Mouse (Mus musculus) A20 (cell line): Measurements from ENCODE around the gene Ints7.

Experiments
- DNase-seq: peaks from one replicate; pipeline ENCODE4 v3.0.0-alpha.2; 2011; ENCODE audit warnings: low read depth, low spot score

The Ints7 gene

DNA sequence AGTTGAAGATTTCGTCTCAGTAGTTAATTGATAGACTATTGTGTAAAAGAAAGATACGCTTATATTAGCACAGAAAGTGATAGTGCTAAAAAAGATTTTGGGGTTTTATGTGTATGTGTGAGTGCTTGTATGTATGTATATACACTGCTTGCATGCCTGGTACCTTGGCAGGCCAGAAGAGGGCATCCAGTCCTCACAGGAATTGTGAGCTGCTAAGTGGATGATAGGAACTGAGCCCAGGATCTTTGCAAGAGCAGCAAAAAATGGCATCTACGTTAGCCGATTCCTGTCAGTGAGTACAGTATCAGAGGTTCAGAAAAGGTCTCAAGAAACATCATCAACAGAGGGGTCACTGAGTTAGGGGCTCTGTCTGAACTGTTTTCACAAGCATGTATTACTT is 9.0 kb downstream of the Ints7 start:
- DNase-seq, result no peak

GRCm38 (mm10) chr1:191585704-191586103 is 10.3 kb downstream of the Ints7 start:
- peak; percentile 52 for DNase-seq

DNA sequence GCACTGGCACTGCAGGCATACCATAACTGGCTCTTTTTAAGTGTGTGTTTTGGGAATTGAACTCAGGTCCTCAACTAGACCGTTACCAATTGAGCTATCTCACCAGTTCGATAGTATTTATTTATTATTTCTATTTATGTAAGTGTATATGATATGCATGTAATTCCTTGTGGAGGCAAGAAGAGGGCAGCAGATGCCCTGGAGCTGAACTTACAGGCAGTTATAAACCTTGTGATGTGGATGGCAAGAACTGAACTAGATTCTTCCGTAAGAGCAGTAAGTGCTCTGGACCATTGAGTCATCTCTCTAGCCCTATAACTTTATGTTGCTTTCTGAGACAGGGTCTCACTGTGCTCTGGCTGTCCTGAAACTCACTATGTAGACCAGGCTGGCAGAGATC is 11.6 kb downstream of the Ints7 start:
- no peak for DNase-seq

DNA sequence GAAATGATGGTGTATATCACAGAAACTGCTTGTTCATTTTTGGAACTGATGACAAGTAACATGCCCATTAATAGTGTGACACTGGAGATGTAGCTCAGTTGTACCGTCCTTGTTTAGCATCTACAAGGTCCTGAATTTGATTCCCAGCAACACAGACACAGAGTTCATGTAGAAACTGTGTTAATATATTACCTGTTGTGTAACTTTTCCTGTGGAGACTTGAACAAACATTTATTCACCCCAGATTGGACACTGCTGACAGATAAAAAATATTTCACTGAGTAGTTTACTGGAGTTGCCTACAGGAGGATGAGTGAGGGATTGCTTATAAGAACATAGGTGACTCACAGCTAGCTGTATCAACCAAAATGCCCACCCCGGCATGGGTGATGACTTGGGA is 13.3 kb downstream of the Ints7 start:
- DNase-seq, result no peak

DNA sequence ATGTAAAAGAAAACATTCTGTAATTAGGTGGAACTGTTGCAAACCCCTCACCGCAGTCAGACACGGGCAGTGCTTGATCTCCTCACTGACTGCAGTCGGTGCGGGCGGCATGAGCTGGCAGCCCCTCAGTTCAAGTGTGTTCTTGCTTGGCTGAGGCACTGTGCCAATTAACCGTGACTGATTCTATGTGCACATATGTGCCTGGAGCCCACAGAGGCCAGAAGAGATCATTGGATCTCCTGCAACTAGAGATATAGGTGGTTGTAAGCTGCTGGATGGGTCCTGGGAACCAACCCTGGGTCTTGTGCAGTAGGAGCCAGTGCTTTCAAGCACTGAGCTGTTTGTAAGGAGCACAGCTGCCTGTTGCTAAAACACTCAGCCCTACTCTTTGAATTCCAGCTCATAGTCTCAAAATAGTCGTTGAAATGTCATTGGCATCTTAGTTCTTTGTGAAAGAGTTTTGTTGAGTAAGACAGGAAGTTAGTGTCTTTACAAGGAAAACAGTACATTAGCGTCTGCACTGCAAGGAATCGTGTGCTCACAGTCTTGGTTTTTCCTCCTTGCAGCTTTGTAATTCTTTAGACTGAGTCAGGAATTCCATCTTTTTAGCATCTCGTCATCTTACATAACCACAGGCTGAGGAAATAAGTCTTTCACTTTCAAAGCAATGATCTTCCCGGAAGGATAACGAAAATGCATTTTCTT is 16.7 kb downstream of the Ints7 start:
- no peak for DNase-seq

DNA sequence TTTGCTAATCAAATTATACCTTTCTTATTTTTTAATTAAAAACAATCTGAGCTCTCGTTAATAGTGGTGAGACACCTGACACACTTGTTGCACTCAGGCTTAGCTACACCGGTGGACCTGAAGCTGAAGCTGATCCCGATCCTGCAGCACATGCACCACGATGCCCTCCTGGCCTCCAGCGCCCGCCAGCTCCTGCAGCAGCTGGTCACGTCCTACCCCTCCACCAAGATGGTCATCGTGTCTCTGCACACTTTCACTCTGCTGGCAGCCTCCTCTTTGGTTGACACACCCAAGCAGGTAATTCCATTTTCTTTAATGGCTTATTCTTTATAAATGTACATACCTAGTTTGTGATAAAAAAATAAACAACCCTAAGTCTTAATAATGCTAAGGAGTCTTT is 20.6 kb downstream of the Ints7 start:
- no peak for DNase-seq

GRCm38 (mm10) chr1:191599210-191599609 is 23.8 kb downstream of the Ints7 start:
- DNase-seq, result no peak

DNA sequence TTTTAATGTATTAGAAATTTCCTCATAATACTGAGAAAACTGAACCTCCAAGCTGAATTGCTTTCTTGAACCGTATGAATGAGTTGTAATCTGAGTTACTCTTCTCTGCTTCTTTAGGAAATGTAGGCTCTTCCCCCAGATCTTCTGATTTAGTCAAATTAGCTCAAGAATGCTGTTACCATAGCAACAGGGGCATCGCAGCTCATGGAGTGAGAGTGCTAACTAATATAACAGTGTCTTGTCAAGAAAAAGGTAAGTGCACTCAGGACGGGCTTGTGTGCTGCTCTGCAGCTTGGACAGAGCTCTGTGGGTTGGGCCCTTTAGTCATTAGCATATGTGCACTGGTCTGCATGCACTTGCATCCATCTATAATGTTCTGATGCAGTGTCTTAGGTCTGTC is 29.3 kb downstream of the Ints7 start:
- DNase-seq, result no peak

DNA sequence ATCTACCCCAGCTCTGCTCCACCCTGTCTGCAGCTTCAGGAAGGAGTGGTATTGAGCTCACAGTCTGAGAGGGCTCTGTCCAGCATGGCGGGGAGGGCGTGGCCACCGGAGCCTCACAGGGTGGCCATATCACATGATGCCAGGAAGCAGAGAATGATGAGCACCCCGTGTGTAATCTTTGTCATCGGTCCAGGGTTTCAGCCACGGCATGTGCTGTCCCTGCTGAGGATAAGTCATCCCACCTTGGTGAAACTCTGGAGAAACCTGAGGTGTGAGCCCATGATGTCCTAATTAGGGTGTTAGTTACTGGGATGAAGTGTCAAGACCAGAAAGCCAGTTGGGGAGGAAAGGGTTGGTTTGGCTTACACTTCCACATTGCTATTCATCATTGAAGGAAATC is 33.6 kb downstream of the Ints7 start:
- no peak for DNase-seq

GRCm38 (mm10) chr1:191609578-191609977 is 34.1 kb downstream of the Ints7 start:
- DNase-seq, result peak; percentile 41

GRCm38 (mm10) chr1:191610357-191610756 is 34.9 kb downstream of the Ints7 start:
- no peak for DNase-seq

DNA sequence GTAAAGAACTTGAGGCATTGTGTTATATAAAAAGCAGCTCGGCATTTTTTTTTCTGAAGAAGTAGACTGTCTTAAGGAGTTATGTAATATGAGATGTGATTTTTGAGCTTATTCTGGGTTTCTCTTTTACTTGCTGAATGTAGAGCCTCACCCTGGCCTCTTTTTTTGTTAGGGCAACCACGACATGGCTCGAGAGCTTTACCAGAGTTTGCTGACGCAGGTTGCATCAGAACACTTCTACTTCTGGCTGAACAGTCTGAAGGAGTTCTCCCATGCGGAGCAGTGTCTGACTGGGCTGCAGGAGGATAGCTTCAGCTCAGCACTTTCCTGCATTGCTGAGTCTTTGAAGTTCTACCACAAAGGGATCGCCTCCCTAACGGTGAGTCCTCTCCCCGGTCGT is 36.2 kb downstream of the Ints7 start:
- DNase-seq, result no peak

- DNase-seq, result no peak
Observed at GRCm38 (mm10) chr1:191612877-191613276, 37.4 kb downstream of the Ints7 start.

GRCm38 (mm10) chr1:191616245-191616644 is 40.8 kb downstream of the Ints7 start:
- no peak for DNase-seq

DNA sequence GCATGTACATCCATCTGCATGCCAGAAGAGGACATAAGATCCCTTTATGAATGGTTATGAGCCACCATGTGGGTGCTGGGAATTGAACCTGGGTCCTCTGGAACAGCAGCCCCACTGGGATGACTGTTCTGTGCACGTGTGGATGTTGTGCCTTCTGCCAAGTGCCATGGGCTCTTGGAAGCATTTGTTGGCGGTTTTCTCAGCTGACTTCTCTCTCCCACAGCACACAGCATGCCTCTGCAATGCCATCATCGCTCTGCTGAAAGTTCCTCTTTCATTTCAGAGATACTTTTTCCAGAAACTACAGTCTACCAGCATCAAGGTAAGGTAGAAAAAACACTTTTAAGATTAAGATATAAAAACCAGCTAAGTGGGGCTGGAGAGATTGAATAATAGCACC is 42.2 kb downstream of the Ints7 start:
- no peak for DNase-seq

- no peak for DNase-seq
Observed at GRCm38 (mm10) chr1:191618067-191618766, 42.8 kb downstream of the Ints7 start.

DNA sequence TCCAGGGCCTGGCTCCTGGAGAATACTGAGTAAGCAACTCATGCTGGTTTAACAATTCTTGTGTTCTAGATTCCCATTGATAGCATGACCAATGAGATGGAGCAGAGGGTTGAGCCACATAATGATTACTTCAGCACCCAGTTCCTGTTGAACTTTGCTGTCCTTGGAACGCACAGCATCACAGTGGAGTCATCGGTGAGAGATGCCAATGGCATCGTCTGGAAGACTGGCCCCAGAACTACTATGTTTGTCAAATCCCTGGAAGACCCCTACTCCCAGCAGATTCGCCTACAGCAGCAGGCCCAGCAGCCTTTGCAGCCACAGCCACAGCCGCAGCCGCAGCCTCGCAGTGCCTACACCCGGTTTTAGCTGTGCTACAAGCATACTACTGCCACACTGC is 45.7 kb downstream of the Ints7 start:
- no peak for DNase-seq

DNA sequence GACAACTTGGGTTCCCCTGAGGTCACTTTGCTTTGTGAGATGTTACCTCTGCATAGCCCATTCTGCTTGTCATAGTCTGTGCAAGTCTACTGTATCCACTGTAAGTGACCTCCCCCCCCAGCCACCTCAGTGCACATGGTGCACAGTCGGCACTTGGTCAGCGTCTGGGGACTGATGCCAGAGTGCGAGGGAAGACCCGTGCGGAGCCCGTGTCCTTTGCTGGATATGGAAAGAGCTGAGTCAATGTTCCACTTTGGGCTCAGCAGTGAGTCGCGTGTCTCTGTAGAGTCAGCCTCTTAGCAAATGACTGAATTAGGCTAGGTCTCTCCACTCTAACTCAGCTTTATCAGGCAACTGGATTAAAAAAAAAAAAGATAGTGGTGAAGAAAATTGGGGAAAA is 47.4 kb downstream of the Ints7 start:
- DNase-seq, result no peak

- DNase-seq, result peak; percentile 30
Observed at GRCm38 (mm10) chr1:191624492-191624891, 49.1 kb downstream of the Ints7 start.

- DNase-seq, result no peak
Observed at GRCm38 (mm10) chr1:191625026-191625425, 49.6 kb downstream of the Ints7 start.

- DNase-seq, result no peak
Observed at GRCm38 (mm10) chr1:191625620-191626019, 50.2 kb downstream of the Ints7 start.

GRCm38 (mm10) chr1:191628457-191629169 is 53.2 kb downstream of the Ints7 start:
- no peak for DNase-seq

- DNase-seq, result no peak
Observed at GRCm38 (mm10) chr1:191629170-191629636, 53.8 kb downstream of the Ints7 start.
